Mouse (Mus musculus) midbrain, embryonic 11.5 days (tissue): ENCODE measurements around the gene Ifrd2. TPM values are rescaled to one million over a fixed set of nuclear protein-coding genes. Genes with fewer than 3 reads are reported as not detected.

ENCODE experiments used
- polyA plus RNA-seq: library from polyadenylated mRNA; unstranded; fragments of >200 nt; fragmentation: Nextera tagmentation; extraction: Ambion mirVana; gene quantifications from 2 replicates; pipeline ENCODE4 v1.2.1, GENCODE M21; 2014

Ifrd2 gene
- polyA plus RNA-seq, 1 experiment from 2014 or later, result 28.2 TPM

Other genes starting within 250 kb of the Ifrd2 start
- gene Hemk1, start 249.3 kb upstream of the Ifrd2 start, polyA plus RNA-seq, result 9.9 and 10.7 TPM in 2 replicates
- gene 6430571L13Rik, start 247.0 kb upstream of the Ifrd2 start, polyA plus RNA-seq, result 2.0 and 2.3 TPM in 2 replicates
- gene Cacna2d2, start 188.0 kb upstream of the Ifrd2 start, polyA plus RNA-seq, result 1.3 and 1.7 TPM in 2 replicates
- 40.9 and 44.6 TPM in 2 replicates for gene Tmem115, start 53.7 kb upstream of the Ifrd2 start, polyA plus RNA-seq
- gene Cyb561d2, start 45.4 kb upstream of the Ifrd2 start, polyA plus RNA-seq, result 18.3 and 18.9 TPM in 2 replicates
- 39.1 and 43.3 TPM in 2 replicates for gene Nprl2, start 45.4 kb upstream of the Ifrd2 start, polyA plus RNA-seq
- gene Zmynd10, start 40.3 kb upstream of the Ifrd2 start, polyA plus RNA-seq, result 0.33 and 0.49 TPM in 2 replicates
- gene Rassf1, start 36.1 kb upstream of the Ifrd2 start, polyA plus RNA-seq, result 40.5 and 44.0 TPM in 2 replicates
- gene Tusc2, start 24.4 kb upstream of the Ifrd2 start, polyA plus RNA-seq, result 94.5 and 94.6 TPM in 2 replicates
- 129 and 132 TPM in 2 replicates for gene Hyal2, start 19.7 kb upstream of the Ifrd2 start, polyA plus RNA-seq
- gene Hyal1, start 10.7 kb upstream of the Ifrd2 start, polyA plus RNA-seq, result 3.9 and 4.8 TPM in 2 replicates
- 8.4 and 11.1 TPM in 2 replicates for gene Naa80, start 8.8 kb upstream of the Ifrd2 start, polyA plus RNA-seq
- 0.33 and 0.47 TPM in 2 replicates for gene Hyal3, start 6.8 kb upstream of the Ifrd2 start, polyA plus RNA-seq
- gene Sema3b, start 21.6 kb downstream of the Ifrd2 start, polyA plus RNA-seq, result 1.3 and 2.1 TPM in 2 replicates
- gene Gnai2, start 47.7 kb downstream of the Ifrd2 start, polyA plus RNA-seq, result 578 and 581 TPM in 2 replicates
- 11.2 and 11.7 TPM in 2 replicates for gene Slc38a3, start 81.9 kb downstream of the Ifrd2 start, polyA plus RNA-seq
- 1.1 and 1.4 TPM in 2 replicates for gene Gnat1, start 92.1 kb downstream of the Ifrd2 start, polyA plus RNA-seq
- gene Sema3f, start 122.8 kb downstream of the Ifrd2 start, polyA plus RNA-seq, result 9.6 and 11.9 TPM in 2 replicates
- 186 and 191 TPM in 2 replicates for gene Rbm5, start 183.4 kb downstream of the Ifrd2 start, polyA plus RNA-seq